Mouse (Mus musculus) myocyte (in vitro differentiated cells): ENCODE measurements around the gene Angptl2.

Experiments
- CEBPB ChIP-seq: IDR thresholded peaks from 2 replicates; pipeline ENCODE4 v1.6.1; 2011; ENCODE audit warnings: mild to moderate bottlenecking, moderate library complexity; ENCODE audit not compliant: poor library complexity, insufficient read depth, severe bottlenecking
- E2F4 ChIP-seq: IDR thresholded peaks from one replicate; pipeline ENCODE4 v1.6.1; 2011; ENCODE audit warnings: mild to moderate bottlenecking, control low read depth, moderate library complexity; ENCODE audit not compliant: insufficient read depth
- MAX ChIP-seq: IDR thresholded peaks from one replicate; pipeline ENCODE4 v1.6.1; 2011; ENCODE audit warnings: low read depth, mild to moderate bottlenecking, control low read depth
- MYOD1 ChIP-seq, 3 experiments: IDR thresholded peaks; one replicate each; pipeline ENCODE4 v1.6.1; 2011; ENCODE audit warnings: control low read depth in 2 of 3, low read depth in 2 of 3, mild to moderate bottlenecking in 2 of 3, moderate library complexity in 1 of 3; ENCODE audit not compliant: insufficient read length in 2 of 3, control insufficient read depth in 1 of 3
- MYOG ChIP-seq, 3 experiments: IDR thresholded peaks; one replicate each; pipeline ENCODE4 v1.6.1; 2011; ENCODE audit warnings: control low read depth in 2 of 3, low read depth in 2 of 3, mild to moderate bottlenecking in 2 of 3; ENCODE audit not compliant: insufficient read length in 2 of 3, control insufficient read depth in 1 of 3, insufficient read depth in 1 of 3
- POLR2A ChIP-seq: IDR thresholded peaks from one replicate; pipeline ENCODE4 v1.6.1; 2011; ENCODE audit warnings: low read depth, mild to moderate bottlenecking, control low read depth, moderate library complexity; ENCODE audit not compliant: insufficient read length
- POLR2AphosphoS2 ChIP-seq: IDR thresholded peaks from one replicate; pipeline ENCODE4 v1.6.1; 2011; ENCODE audit warnings: low read depth, control low read depth; ENCODE audit not compliant: insufficient read length
- REST ChIP-seq: IDR thresholded peaks from one replicate; pipeline ENCODE4 v1.6.1; 2011; ENCODE audit warnings: mild to moderate bottlenecking, control low read depth, moderate library complexity; ENCODE audit not compliant: insufficient read depth, insufficient read length
- SRF ChIP-seq: IDR thresholded peaks from one replicate; pipeline ENCODE4 v1.6.1; 2011; ENCODE audit warnings: low read depth; ENCODE audit not compliant: control insufficient read depth, insufficient read length
- TCF12 ChIP-seq: IDR thresholded peaks from one replicate; pipeline ENCODE4 v1.6.1; 2011; ENCODE audit warnings: mild to moderate bottlenecking, control low read depth; ENCODE audit not compliant: poor library complexity, insufficient read depth, severe bottlenecking
- TCF3 ChIP-seq: IDR thresholded peaks from one replicate; pipeline ENCODE4 v1.6.1; 2011; ENCODE audit warnings: low read depth, control low read depth; ENCODE audit not compliant: insufficient read length
- USF1 ChIP-seq: IDR thresholded peaks from one replicate; pipeline ENCODE4 v1.6.1; 2011; ENCODE audit warnings: low read depth, mild to moderate bottlenecking, control low read depth, moderate library complexity

DNA sequence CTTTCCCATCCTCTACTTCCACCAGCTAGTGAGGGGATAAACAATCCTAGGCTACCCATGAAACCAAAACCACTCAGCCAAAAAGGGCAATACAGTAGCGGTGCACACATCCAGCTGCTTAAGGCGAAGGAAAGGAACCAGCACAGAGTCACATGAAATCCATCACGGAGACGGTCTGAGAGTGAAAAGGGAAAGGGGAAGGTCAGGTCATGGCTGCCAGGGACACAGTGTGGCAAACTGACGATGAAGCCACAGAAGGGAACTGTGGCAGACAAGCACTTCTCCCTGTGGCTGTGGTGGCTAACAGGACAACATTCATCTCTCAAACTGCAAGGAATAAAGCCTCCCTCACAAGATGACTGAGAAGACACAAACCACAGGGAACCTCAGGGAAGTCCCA is 79.2 kb downstream of the Angptl2 start:
- TF ChIP-seq E2F4 (no peak), MAX (no peak), POLR2A (no peak), USF1 (no peak), MYOD1 (IDR thresholded peaks at IDR 0.05; ENCODE audit: control insufficient read depth in 1 of 3, insufficient read length in 2 of 3, low read depth in 2 of 3) (no peak), TCF12 (no peak), MYOG (IDR thresholded peaks at IDR 0.05; ENCODE audit: control insufficient read depth in 1 of 3, insufficient read depth in 1 of 3, insufficient read length in 2 of 3, low read depth in 2 of 3) (no peak), POLR2AphosphoS2 (no peak), REST (no peak), SRF (no peak), CEBPB (no peak), TCF3 (no peak)
